Mouse (Mus musculus) heart, adult 2 months (tissue): ENCODE results near the gene Pnmt.
"Not testable (repeated sequence)": the region's sequence is repeated elsewhere in the genome, so short reads cannot be mapped to it uniquely, and the experiment has no call there.

Experiments used
- CTCF ChIP-seq: fragments of 200-600 bp; IDR thresholded peaks from 2 replicates; pipeline ENCODE4 v1.8.1; 2022; ENCODE audit warnings: antibody characterized with exemption, mild to moderate bottlenecking, moderate library complexity
- EP300 ChIP-seq: fragments of 200-500 bp; IDR thresholded peaks from 2 replicates; pipeline ENCODE4 v1.6.1; 2011; ENCODE audit warnings: low read depth, low read length, control low read depth; ENCODE audit not compliant: insufficient read depth
- POLR2A ChIP-seq: fragments of 200-500 bp; IDR thresholded peaks from 2 replicates; pipeline ENCODE4 v1.6.1; 2011; ENCODE audit warnings: mild to moderate bottlenecking, low read depth, low read length, control low read depth; ENCODE audit not compliant: insufficient read depth

DNA sequence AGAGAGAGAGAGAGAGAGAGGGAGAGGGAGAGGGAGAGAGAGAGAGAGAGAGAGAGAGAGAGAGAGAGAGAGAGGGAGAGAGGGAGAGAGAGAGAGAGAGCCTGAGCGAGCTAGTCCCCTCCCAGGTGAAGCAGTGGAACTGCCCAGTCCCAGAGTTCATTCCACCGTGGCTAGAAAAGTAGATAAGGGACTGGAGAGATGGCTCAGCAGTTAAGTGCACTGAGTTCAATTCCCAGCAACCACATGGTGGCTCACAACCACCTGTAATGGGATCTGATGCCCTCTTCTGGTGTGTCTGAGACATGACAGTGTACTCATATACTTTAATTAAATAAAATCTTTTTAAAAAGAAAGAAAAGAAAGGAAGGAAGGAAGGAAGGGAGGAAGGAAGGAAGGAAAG is 3.8 kb upstream of the Pnmt start:
- peak; percentile 43 for TF ChIP-seq CTCF
- TF ChIP-seq POLR2A, EP300: not testable (repeated sequence)
